Mouse (Mus musculus): ENCODE results near the gene Fcgr1. TPM values are rescaled to one million over a fixed set of nuclear protein-coding genes. Genes with fewer than 3 reads are reported as not detected.
A peak's percentile ranks its signal among the peaks of the same experiment; 100 is the strongest.
"Not testable (repeated sequence)": the region's sequence is repeated elsewhere in the genome, so short reads cannot be mapped to it uniquely, and the experiment has no call there.

Fcgr1 gene
- polyA plus RNA-seq, 1 experiment, result 1.7 TPM

- Histone ChIP-seq H3K4me1 (peaks cover 31% of the 10 kb centered on the region), H3K9me3 (no peaks in the 10 kb centered on the region), H3K36me3 (replicated peaks; ENCODE audit: low read length) (no peaks in the 10 kb centered on the region), H3K4me3 (replicated peaks) (no peak overlapping the region), H3K27me3 (replicated peaks) (no peaks in the 10 kb centered on the region)
- TF ChIP-seq FLI1 (IDR thresholded peaks at IDR 0.05; ENCODE audit: low read length) (no peak), GATA1 (IDR thresholded peaks at IDR 0.05; ENCODE audit: borderline replicate concordance, low read length) (no peak)
Observed at GRCm38 (mm10) chr3:96254683-96255355, 39.0 kb downstream of the Fcgr1 start.

GRCm38 (mm10) chr3:96251787-96252186, 42.0 kb downstream of the Fcgr1 start:
- Histone ChIP-seq H3K27me3 (replicated peaks) (no peaks in the 10 kb centered on the region), H3K9me3 (no peaks in the 10 kb centered on the region), H3K4me3 (replicated peaks) (no peak overlapping the region), H3K4me1 (peaks cover 39% of the 10 kb centered on the region), H3K36me3 (replicated peaks; ENCODE audit: low read length) (no peaks in the 10 kb centered on the region)
- TF ChIP-seq GATA1 (IDR thresholded peaks at IDR 0.05; ENCODE audit: borderline replicate concordance, low read length) (no peak), FLI1 (IDR thresholded peaks at IDR 0.05; ENCODE audit: low read length) (no peak)

- H3K9me3 ChIP-seq, result no peaks in the 10 kb centered on the region
- H3K36me3 ChIP-seq (replicated peaks; ENCODE audit: low read length), result no peaks in the 10 kb centered on the region
- peaks cover 33% of the 10 kb centered on the region for H3K4me1 ChIP-seq
- TF ChIP-seq GATA1 (IDR thresholded peaks at IDR 0.05; ENCODE audit: borderline replicate concordance, low read length) (no peak), FLI1 (IDR thresholded peaks at IDR 0.05; ENCODE audit: low read length) (no peak)
- no peaks in the 10 kb centered on the region for H3K27me3 ChIP-seq (replicated peaks)
- H3K4me3 ChIP-seq (replicated peaks), result no peak overlapping the region
Observed at GRCm38 (mm10) chr3:96250890-96251289, 42.9 kb downstream of the Fcgr1 start.

- TF ChIP-seq GATA1 (IDR thresholded peaks at IDR 0.05; ENCODE audit: borderline replicate concordance, low read length) (no peak), FLI1 (IDR thresholded peaks at IDR 0.05; ENCODE audit: low read length) (no peak)
- Histone ChIP-seq H3K9me3 (no peaks in the 10 kb centered on the region), H3K4me1 (peaks cover 30% of the 10 kb centered on the region), H3K4me3 (replicated peaks) (peak overlapping the region; percentile 88), H3K27me3 (replicated peaks) (no peaks in the 10 kb centered on the region), H3K36me3 (replicated peaks; ENCODE audit: low read length) (no peaks in the 10 kb centered on the region)
Observed at GRCm38 (mm10) chr3:96249034-96249345, 44.8 kb downstream of the Fcgr1 start.

- peak overlapping the region; percentile 88 for H3K4me3 ChIP-seq (replicated peaks)
- H3K36me3 ChIP-seq (replicated peaks; ENCODE audit: low read length), result no peaks in the 10 kb centered on the region
- TF ChIP-seq FLI1 (IDR thresholded peaks at IDR 0.05; ENCODE audit: low read length) (no peak), GATA1 (IDR thresholded peaks at IDR 0.05; ENCODE audit: borderline replicate concordance, low read length) (no peak)
- H3K4me1 ChIP-seq, result peaks cover 36% of the 10 kb centered on the region
- H3K27me3 ChIP-seq (replicated peaks), result no peaks in the 10 kb centered on the region
- H3K9me3 ChIP-seq, result no peaks in the 10 kb centered on the region
Observed at GRCm38 (mm10) chr3:96248141-96249033, 45.4 kb downstream of the Fcgr1 start.

GRCm38 (mm10) chr3:96247356-96248140, 46.2 kb downstream of the Fcgr1 start:
- no peak for TF ChIP-seq GATA1 (IDR thresholded peaks at IDR 0.05; ENCODE audit: borderline replicate concordance, low read length)
- no peak for TF ChIP-seq FLI1 (IDR thresholded peaks at IDR 0.05; ENCODE audit: low read length)
- H3K36me3 ChIP-seq (replicated peaks; ENCODE audit: low read length), result peaks cover under 1% of the 10 kb centered on the region
- H3K4me1 ChIP-seq, result peaks cover 43% of the 10 kb centered on the region
- no peaks in the 10 kb centered on the region for H3K27me3 ChIP-seq (replicated peaks)
- no peaks in the 10 kb centered on the region for H3K9me3 ChIP-seq
- peak overlapping the region; percentile 88 for H3K4me3 ChIP-seq (replicated peaks)

- not testable (repeated sequence) for H3K27me3 ChIP-seq (replicated peaks); H3K36me3 ChIP-seq (replicated peaks; ENCODE audit: low read length); H3K9me3 ChIP-seq
- Histone ChIP-seq H3K4me1 (peaks cover 52% of the 10 kb centered on the region), H3K4me3 (replicated peaks) (peak within 1 kb of the TSS; percentile 88)
Observed at GRCm38 (mm10) chr3:96246427-96246856, 47.3 kb downstream of the Fcgr1 start, which contains the start of gene Hist2h3c1. Hist2h3c1 (plus strand) TSS chr3:96246685.

GRCm38 (mm10) chr3:96246018-96246417, 47.8 kb downstream of the Fcgr1 start:
- H3K27me3 ChIP-seq (replicated peaks); H3K36me3 ChIP-seq (replicated peaks; ENCODE audit: low read length); H3K9me3 ChIP-seq: not testable (repeated sequence)
- Histone ChIP-seq H3K4me3 (replicated peaks) (peak overlapping the region; percentile 83), H3K4me1 (peaks cover 54% of the 10 kb centered on the region)

GRCm38 (mm10) chr3:96245003-96245886, 48.5 kb downstream of the Fcgr1 start, which contains the start of gene Hist2h2aa1:
Hist2h2aa1 (plus strand) TSS chr3:96245497.
- not testable (repeated sequence) for H3K9me3 ChIP-seq; H3K36me3 ChIP-seq (replicated peaks; ENCODE audit: low read length); H3K27me3 ChIP-seq (replicated peaks)
- peaks cover 54% of the 10 kb centered on the region for H3K4me1 ChIP-seq
- peak within 1 kb of the TSS; percentile 94 for H3K4me3 ChIP-seq (replicated peaks)
